Mouse (Mus musculus) testis, adult 2 months (tissue): ENCODE measurements at regions not wholly inside any gene's neighbourhood (a gene's known extent, or its start where the extent isn't known, plus 50 kb on each side); places are given as distances from the start of the nearest gene placed in this dataset.

Experiments
- H3K27ac ChIP-seq: fragments of 200-500 bp; 2 replicates; pipeline ENCODE4 v1.5.1; 2012; ENCODE audit warnings: low read depth, low read length; ENCODE audit not compliant: control insufficient read depth, insufficient read depth
- H3K27me3 ChIP-seq: fragments of 200-500 bp; 2 replicates; pipeline ENCODE4 v1.6.1; 2012; ENCODE audit warnings: mild to moderate bottlenecking, low read length, moderate library complexity; ENCODE audit not compliant: control insufficient read depth, insufficient read depth
- H3K36me3 ChIP-seq: fragments of 200-500 bp; 2 replicates; pipeline ENCODE4 v1.6.1; 2012; ENCODE audit warnings: mild to moderate bottlenecking, low read length; ENCODE audit not compliant: control insufficient read depth, insufficient read depth
- H3K4me1 ChIP-seq: fragments of 200-500 bp; 2 replicates; pipeline ENCODE4 v1.6.1; 2012; ENCODE audit warnings: low read length; ENCODE audit not compliant: control insufficient read depth, insufficient read depth
- H3K4me3 ChIP-seq: fragments of 200-500 bp; 2 replicates; pipeline ENCODE4 v1.5.1; 2012; ENCODE audit warnings: low read depth, mild to moderate bottlenecking, low read length, moderate library complexity, mixed read lengths; ENCODE audit not compliant: control insufficient read depth
- CTCF ChIP-seq: fragments of 200-500 bp; IDR thresholded peaks from 2 replicates; pipeline ENCODE4 v1.5.1; 2012; ENCODE audit warnings: low read depth, mild to moderate bottlenecking, inconsistent platforms, low read length, moderate library complexity; ENCODE audit not compliant: control insufficient read depth, insufficient read depth, insufficient replicate concordance
- POLR2A ChIP-seq: fragments of 200-500 bp; IDR thresholded peaks from 2 replicates; pipeline ENCODE4 v1.6.1; 2012; ENCODE audit warnings: low read depth, mild to moderate bottlenecking, inconsistent platforms, low read length, moderate library complexity; ENCODE audit not compliant: control insufficient read depth

DNA sequence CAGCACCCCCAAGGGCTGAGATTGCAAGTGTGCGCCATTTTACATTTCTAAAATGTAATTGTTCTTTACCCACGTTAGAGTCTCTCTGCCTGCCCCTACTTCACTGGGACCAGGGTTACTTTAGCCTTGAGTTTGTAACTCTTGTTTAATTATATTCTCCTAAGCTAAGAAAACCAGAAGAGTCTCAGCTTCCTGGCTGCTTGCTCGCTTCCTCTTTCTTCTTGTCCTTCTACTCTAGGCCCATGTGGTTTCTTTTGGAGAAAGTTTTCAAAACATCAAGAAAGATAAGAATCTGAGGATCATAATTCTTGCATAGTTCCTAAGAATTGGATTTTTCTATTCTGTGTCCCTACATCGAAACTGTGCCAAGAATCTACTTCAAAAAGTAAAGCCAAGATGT lies 228.6 kb downstream of the Tmsb4x start:
- no peak overlapping the region for H3K27ac ChIP-seq
- TF ChIP-seq POLR2A, result no peak
- TF ChIP-seq CTCF, result no peak
- no peaks in the 10 kb centered on the region for H3K4me1 ChIP-seq
- H3K4me3 ChIP-seq, result no peak overlapping the region
- no peaks in the 10 kb centered on the region for H3K36me3 ChIP-seq
- no peaks in the 10 kb centered on the region for H3K27me3 ChIP-seq

DNA sequence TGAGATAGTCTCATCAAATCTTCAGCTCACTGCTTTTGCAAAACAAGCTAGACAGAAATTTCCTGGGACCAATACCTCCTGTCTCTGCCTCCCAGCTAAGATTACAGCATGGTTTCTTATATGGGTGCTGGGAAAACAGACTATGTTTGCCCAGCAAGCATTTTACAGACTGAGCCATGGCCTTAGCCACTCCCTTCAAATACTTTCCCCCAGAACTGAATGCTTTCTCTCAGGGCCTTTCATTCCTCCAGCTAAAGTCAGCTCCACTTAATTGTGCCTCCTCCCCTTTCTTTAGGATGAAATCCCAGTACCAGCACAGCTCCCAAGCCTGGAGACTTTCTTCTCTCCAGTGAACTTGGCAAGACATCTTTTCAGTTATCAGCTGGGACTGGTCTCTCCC lies 232.1 kb downstream of the Tmsb4x start:
- no peak overlapping the region for H3K4me3 ChIP-seq
- no peak overlapping the region for H3K27ac ChIP-seq
- no peaks in the 10 kb centered on the region for H3K27me3 ChIP-seq
- H3K4me1 ChIP-seq, result no peaks in the 10 kb centered on the region
- no peaks in the 10 kb centered on the region for H3K36me3 ChIP-seq
- TF ChIP-seq POLR2A, result no peak
- TF ChIP-seq CTCF, result no peak

- H3K36me3 ChIP-seq, result no peaks in the 10 kb centered on the region
- no peak overlapping the region for H3K4me3 ChIP-seq
- no peak overlapping the region for H3K27ac ChIP-seq
- no peaks in the 10 kb centered on the region for H3K4me1 ChIP-seq
- TF ChIP-seq CTCF (no peak), POLR2A (no peak)
- H3K27me3 ChIP-seq, result no peaks in the 10 kb centered on the region
Observed at GRCm38 (mm10) chrX:166971721-166972120, 237.4 kb downstream of the Tmsb4x start.

DNA sequence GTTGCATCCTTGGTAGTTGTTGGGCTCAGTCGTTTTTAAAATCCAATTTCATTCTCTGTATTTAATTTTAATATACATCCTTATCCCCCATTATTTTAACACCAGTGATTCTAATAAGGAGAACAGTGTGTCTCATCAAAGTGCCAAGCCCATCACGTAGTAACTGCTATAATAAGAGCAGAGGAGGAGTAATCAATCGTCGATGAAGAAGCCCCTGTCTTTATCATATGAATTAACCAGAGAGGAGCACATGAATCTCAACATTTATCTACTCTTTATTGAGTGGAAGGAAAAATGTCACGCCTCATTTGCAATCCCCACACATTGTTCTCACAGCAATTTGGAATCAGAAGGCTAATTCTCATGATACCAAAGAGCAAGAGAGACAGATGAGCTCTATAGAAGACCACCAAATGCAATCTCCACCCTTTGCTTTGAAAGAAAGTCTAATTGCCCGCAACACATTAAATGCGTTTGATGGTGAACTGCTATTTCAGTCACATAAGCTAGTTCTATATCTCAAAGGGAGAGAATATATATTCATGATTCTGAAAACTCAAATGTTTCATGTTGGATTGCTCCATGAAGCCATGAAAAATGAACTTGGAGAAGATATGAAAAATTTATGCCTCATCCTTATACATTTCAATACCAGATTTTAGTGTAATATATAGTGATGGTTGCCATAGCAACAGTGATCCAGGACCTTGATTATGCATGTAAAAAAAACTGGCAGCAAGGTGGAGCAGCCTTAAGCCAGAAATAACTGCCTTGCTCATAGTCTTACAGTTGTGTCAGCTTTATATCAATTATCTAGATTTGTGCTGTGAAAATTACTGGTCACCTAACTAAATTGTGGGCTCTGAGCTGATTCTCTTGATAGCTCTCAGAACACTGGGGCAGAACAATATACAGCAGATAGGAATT lies 244.2 kb downstream of the Tmsb4x start:
- Histone ChIP-seq H3K4me1 (no peaks in the 10 kb centered on the region), H3K36me3 (no peaks in the 10 kb centered on the region), H3K27ac (no peak overlapping the region), H3K4me3 (no peak overlapping the region), H3K27me3 (no peaks in the 10 kb centered on the region)
- TF ChIP-seq POLR2A (no peak), CTCF (no peak)

DNA sequence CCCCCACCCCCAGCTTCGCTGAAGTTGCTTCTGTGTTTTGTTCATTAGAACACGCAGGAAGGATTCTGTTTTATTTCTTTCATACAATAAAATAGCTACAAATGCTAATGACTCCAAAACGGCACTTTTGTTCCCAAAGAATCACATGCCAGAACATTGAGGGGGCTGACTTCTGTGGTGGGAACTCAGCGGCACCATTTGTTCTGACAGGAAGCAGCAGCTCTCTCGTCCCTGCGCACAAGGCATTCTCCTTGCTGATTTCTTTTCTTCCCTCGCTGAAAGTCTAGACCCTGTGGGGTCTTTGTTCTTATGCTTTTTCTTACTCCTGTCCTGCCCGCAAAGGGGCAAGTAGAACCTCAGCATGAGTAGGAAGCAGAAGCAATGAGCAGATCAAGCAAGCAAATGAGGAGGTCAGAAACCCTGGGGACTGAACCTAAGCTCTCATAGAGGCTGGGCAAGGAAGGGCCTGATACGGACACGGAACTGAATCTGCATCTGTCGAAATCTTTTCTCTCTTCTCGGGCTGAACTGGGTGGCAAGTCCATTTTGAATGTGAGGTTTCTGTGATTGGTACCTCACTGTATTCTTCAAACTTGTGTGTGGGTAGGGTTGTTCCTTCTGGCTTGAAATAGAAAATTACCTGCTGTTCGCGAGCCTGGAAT lies 256.5 kb downstream of the Tmsb4x start:
- Histone ChIP-seq H3K27ac (no peak overlapping the region), H3K4me1 (no peaks in the 10 kb centered on the region), H3K27me3 (no peaks in the 10 kb centered on the region), H3K36me3 (no peaks in the 10 kb centered on the region), H3K4me3 (no peak overlapping the region)
- TF ChIP-seq CTCF, result no peak
- no peak for TF ChIP-seq POLR2A

GRCm38 (mm10) chrX:166951011-166951410 lies 258.1 kb downstream of the Tmsb4x start:
- no peak for TF ChIP-seq CTCF
- H3K27me3 ChIP-seq, result no peaks in the 10 kb centered on the region

GRCm38 (mm10) chrX:166945915-166946314 lies 263.2 kb downstream of the Tmsb4x start:
- no peak for TF ChIP-seq CTCF
- no peak for TF ChIP-seq POLR2A
- Histone ChIP-seq H3K4me3 (no peak overlapping the region), H3K4me1 (no peaks in the 10 kb centered on the region), H3K36me3 (no peaks in the 10 kb centered on the region), H3K27ac (no peak overlapping the region), H3K27me3 (no peaks in the 10 kb centered on the region)

More at GRCm38 (mm10) chrX:166951011-166951410, 258.1 kb downstream of the Tmsb4x start:
- Histone ChIP-seq H3K27ac (no peak overlapping the region), H3K36me3 (no peaks in the 10 kb centered on the region), H3K4me1 (no peaks in the 10 kb centered on the region), H3K4me3 (no peak overlapping the region)

DNA sequence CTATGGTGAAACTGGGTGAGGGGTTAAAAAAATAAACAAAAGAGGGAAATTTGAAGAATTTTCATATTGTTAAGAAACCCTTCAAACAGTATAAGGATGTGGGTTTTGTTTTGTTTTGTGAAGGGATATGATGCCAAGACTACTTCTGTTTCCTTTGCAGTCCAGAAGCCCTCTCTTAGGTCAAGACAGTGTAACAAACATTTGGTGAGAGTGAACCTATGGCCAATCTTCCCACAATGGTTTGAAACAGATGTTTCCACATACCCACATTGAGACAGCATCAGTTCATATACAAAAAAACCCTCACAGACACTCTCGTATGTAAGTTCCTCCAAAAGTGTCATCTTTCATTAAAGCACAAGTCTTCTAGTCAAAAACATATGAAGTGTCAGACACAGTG lies 263.6 kb downstream of the Tmsb4x start:
- no peak for TF ChIP-seq POLR2A
- no peak for TF ChIP-seq CTCF
- no peak overlapping the region for H3K4me3 ChIP-seq
- no peaks in the 10 kb centered on the region for H3K27me3 ChIP-seq
- H3K4me1 ChIP-seq, result no peaks in the 10 kb centered on the region
- H3K36me3 ChIP-seq, result no peaks in the 10 kb centered on the region
- H3K27ac ChIP-seq, result no peak overlapping the region
